Mouse (Mus musculus): ENCODE data around the gene Olfr702.

The Olfr702 gene

GRCm38 (mm10) chr7:106833793-106834192, at the start of gene Olfr702:
Gene Olfr702 (minus strand): TSS chr7:106833893.
- no peak for DNase-seq

GRCm38 (mm10) chr7:106876791-106877190, 43.1 kb upstream of the Olfr702 start, which contains the start of gene Olfr705:
Gene Olfr705 (minus strand): TSS chr7:106876891.
- DNase-seq: no peak

- DNase-seq: no peak
Observed at GRCm38 (mm10) chr7:106862885-106863284, 29.2 kb upstream of the Olfr702 start, which contains the start of gene Olfr704. Gene Olfr704 (plus strand): TSS chr7:106863185.

GRCm38 (mm10) chr7:106843060-106843459, 9.4 kb upstream of the Olfr702 start, which contains the start of gene Olfr703:
Gene Olfr703 (plus strand): TSS chr7:106843360.
- DNase-seq: no peak

- no peak for DNase-seq
Observed at GRCm38 (mm10) chr7:106818414-106818813, 15.3 kb downstream of the Olfr702 start.

- no peak for DNase-seq
Observed at GRCm38 (mm10) chr7:106815775-106816174, 17.9 kb downstream of the Olfr702 start.

- no peak for DNase-seq
Observed at GRCm38 (mm10) chr7:106813829-106814228, 19.9 kb downstream of the Olfr702 start, which contains the start of gene Olfr701. Gene Olfr701 (plus strand): TSS chr7:106814129.

GRCm38 (mm10) chr7:106808734-106809133, 25.0 kb downstream of the Olfr702 start, which contains the start of gene Olfr700:
Gene Olfr700 (minus strand): TSS chr7:106808834.
- no peak for DNase-seq

GRCm38 (mm10) chr7:106793098-106793497, 40.6 kb downstream of the Olfr702 start, which contains the start of gene Olfr699:
Gene Olfr699 (minus strand): TSS chr7:106793198.
- no peak for DNase-seq

GRCm38 (mm10) chr7:106788330-106788729, 45.4 kb downstream of the Olfr702 start:
- no peak for DNase-seq
